Mouse (Mus musculus) adrenal gland, postnatal 10 days (tissue): ENCODE data around the gene Cask. TPM values are rescaled to one million over a fixed set of nuclear protein-coding genes. Genes with fewer than 3 reads are reported as not detected.

Experiments
- microRNA-seq: library from miRNA; unstranded; fragments of <30 nt; microRNA quantifications from one replicate; pipeline ENCODE4 v1.2.0, GENCODE M21; 2021
- total RNA-seq, 2 experiments: library from RNA; stranded (reverse); gene quantifications; 2 replicates each; pipeline ENCODE4 v1.2.3; 2021

Cask gene
- total RNA-seq, 2 experiments from 2014 or later: 31.6 to 38.0 TPM

Small RNA genes within 50 kb of the gene (microRNA-seq; reads per million reads assigned to microRNA genes)
- gene Gm25246: not detected

Other genes with a start within 250 kb of the Cask start
- 1 to 10 TPM; 1.2 to 1.8 TPM for gene Gpr34, start 219.3 kb downstream of the Cask start, total RNA-seq
- gene Gpr82, start 190.0 kb downstream of the Cask start, total RNA-seq: not detected